Mouse (Mus musculus): ENCODE results near the gene Atp1b1. TPM values are rescaled to one million over a fixed set of nuclear protein-coding genes. Genes with fewer than 3 reads are reported as not detected.

The Atp1b1 gene
- polyA plus RNA-seq (2015; fragmentation: Nextera tagmentation; extraction: Ambion mirVana) = 755 and 805 TPM in 2 replicates

GRCm38 (mm10) chr1:164458245-164458613 is at the start of gene Atp1b1:
Atp1b1 (minus strand) TSS chr1:164458355.

Other genes starting within 250 kb of the Atp1b1 start
- gene Slc19a2, start 209.3 kb downstream of the Atp1b1 start, polyA plus RNA-seq (2015; fragmentation: Nextera tagmentation; extraction: Ambion mirVana) = 9.3 and 9.5 TPM in 2 replicates
- gene Ccdc181, start 182.8 kb downstream of the Atp1b1 start, polyA plus RNA-seq (2015; fragmentation: Nextera tagmentation; extraction: Ambion mirVana) = 21.9 and 22.8 TPM in 2 replicates
- 23.4 and 23.6 TPM in 2 replicates for gene Nme7, start 154.2 kb downstream of the Atp1b1 start, polyA plus RNA-seq (2015; fragmentation: Nextera tagmentation; extraction: Ambion mirVana)
- 25.8 and 29.6 TPM in 2 replicates for gene Blzf1, start 150.9 kb downstream of the Atp1b1 start, polyA plus RNA-seq (2015; fragmentation: Nextera tagmentation; extraction: Ambion mirVana)